Comparison of ENCODE assay signal across 8 mouse cellular contexts in genomic region chr11:54562761-54563160, GRCm38 (mm10). TPM values are rescaled to one million over a fixed set of nuclear protein-coding genes. Genes with fewer than 3 reads are reported as not detected.
DNase-seq lines count a peak whose midpoint lies in the region; ATAC-seq lines count a peak whose summit lies in the region.

No protein-coding gene starts in this region.

- ATAC-seq in hindbrain, embryonic 13.5 days (ENCODE audit: low FRiP score), result no peak

- 91% methylated on average over 5 of the region's 5 CpGs for WGBS in hindbrain, embryonic 13.5 days

- no peaks in the 10 kb centered on the region for H3K36me3 ChIP-seq in hindbrain, embryonic 13.5 days

- H3K9me3 ChIP-seq in hindbrain, embryonic 13.5 days, result no peaks in the 10 kb centered on the region

- no peak overlapping the region for H3K27ac ChIP-seq in hindbrain, embryonic 13.5 days

- no peak overlapping the region for H3K9ac ChIP-seq in hindbrain, embryonic 13.5 days

- H3K4me1 ChIP-seq in hindbrain, embryonic 13.5 days (replicated peaks), result no peaks in the 10 kb centered on the region

- intact Hi-C loops in left cerebral cortex, postnatal 4 days (cut with DNase I), result loop anchor here (10.0 kb wide), 1 partner anchor 302 kb away; the partner anchor contains the start of genes Hint1 and Lyrm7

- H3K4me3 ChIP-seq in hindbrain, embryonic 13.5 days, result no peak overlapping the region

- H3K27me3 ChIP-seq in hindbrain, embryonic 13.5 days, result no peaks in the 10 kb centered on the region

- H3K4me2 ChIP-seq in hindbrain, embryonic 13.5 days, result no peak overlapping the region

- DNase-seq in cerebellum, postnatal 10 days, result peak; percentile 15 to 33
- DNase-seq in cerebellum, adult 11 months, result no peak
- DNase-seq in left cerebral cortex, adult 18-20 months (ENCODE audit: low spot score in 2 of 2), result peak; percentile 12 to 27
- DNase-seq in left cerebral cortex, adult 8-10 months (ENCODE audit: low spot score in 2 of 2), result no peak
- DNase-seq in R1 (ENCODE audit: low read depth, low spot score), result peak; percentile 27
- peak; percentile 3 for DNase-seq in left cerebral cortex, postnatal 4 days
- DNase-seq in thymus, postnatal 36 days, result peak; percentile 25 to 28

RNA-seq across cellular contexts. Expression of gene Rapgef6, which starts 40.1 kb away (rescaled TPM):
- 10 to 100 TPM; 33.5 to 39.2 TPM for total RNA-seq in left cerebral cortex, adult 18-20 months (2021)
- total RNA-seq in left cerebral cortex, adult 8-10 months (2022), result 10 to 100 TPM; 35.2 to 42.5 (median 37.9) TPM
- total RNA-seq in left cerebral cortex, postnatal 4 days (2021), result 10 to 100 TPM; 34.2 to 37.9 TPM
- 39.0 and 43.3 TPM in 2 replicates for polyA plus RNA-seq in hindbrain, embryonic 13.5 days (2015; fragmentation: Nextera tagmentation; extraction: Ambion mirVana)

Comparison
In these comparisons a context has a peak if more than half of its experiments do, and no peak if none do; other contexts are left out.
1. DNase-seq: peak in cerebellum, postnatal 10 days (2 of 2), left cerebral cortex, adult 18-20 months (2 of 2), R1 (single experiment), left cerebral cortex, postnatal 4 days (single experiment) and thymus, postnatal 36 days (2 of 2); none in cerebellum, adult 11 months (single experiment) and left cerebral cortex, adult 8-10 months (0 of 2).